9 mouse cellular contexts compared by ENCODE assay signal in the genomic region with DNA sequence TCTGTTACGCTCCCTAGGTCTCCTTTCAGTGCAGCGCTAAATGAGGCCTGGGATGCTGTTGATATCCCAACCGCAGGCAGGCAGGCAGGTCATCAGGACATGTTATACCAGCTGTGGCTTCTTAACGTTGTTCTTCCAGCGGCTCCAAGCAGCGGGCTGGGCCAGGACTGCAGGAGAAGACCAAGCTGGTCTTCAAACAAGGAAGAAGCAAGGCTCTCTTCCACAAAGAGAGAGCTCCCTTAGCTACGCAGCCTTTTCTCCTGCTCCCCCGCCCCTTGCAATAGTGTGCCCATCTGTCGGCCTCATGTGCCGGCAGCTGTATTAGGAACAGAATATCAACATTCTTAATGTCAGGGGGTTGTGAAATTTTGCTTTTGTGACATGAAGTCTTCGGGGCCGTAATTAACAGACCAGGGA. TPM values are rescaled to one million over a fixed set of nuclear protein-coding genes. Genes with fewer than 3 reads are reported as not detected.
DNase-seq lines count a peak whose midpoint lies in the region; ATAC-seq lines count a peak whose summit lies in the region.
"Had no signal": no experiment of that assay in that cellular context is flagged by ENCODE, and none has a peak within 500 bp of the region (broad histone marks: within the 10 kb centered on the region; RNA-seq: fewer than 3 reads in every experiment).

No protein-coding gene starts in this region.

- no peak overlapping the region; the same call in 1 of the 2 replicates for H3K27ac ChIP-seq in limb, embryonic 11.5 days (replicated peaks; ENCODE audit: low read depth, low read length)
- H3K27ac ChIP-seq in limb, embryonic 10.5 days = no peak overlapping the region
- H3K27ac ChIP-seq in forebrain, embryonic 14.5 days (ENCODE audit: low read depth, low read length) = no peak overlapping the region; the same call in 1 of the 2 replicates
- no peak overlapping the region for H3K27ac ChIP-seq in neural tube, embryonic 12.5 days

- ATAC-seq in limb, embryonic 11.5 days (ENCODE audit: insufficient number of reproducible peaks, low FRiP score, low TSS enrichment, low read depth) = no peak
- peak; percentile 69; the same call in 1 of the 2 replicates for ATAC-seq in forebrain, embryonic 14.5 days
- ATAC-seq in neural tube, embryonic 12.5 days (ENCODE audit: low FRiP score, low read depth) = peak; percentile 69
- ATAC-seq in monocyte, adult 5-6 weeks (replicated peaks; ENCODE audit: insufficient number of reproducible peaks, low FRiP score, low TSS enrichment, poor library complexity, severe bottlenecking) = no peak

- H3K4me1 ChIP-seq in limb, embryonic 11.5 days (ENCODE audit: control insufficient read depth, insufficient read depth, low read length) = 0 out of 2 replicates have a peak, but pooled peaks cover 2% of the 10 kb centered on the region
- peaks cover 13% of the 10 kb centered on the region; the same call in 1 of the 2 replicates for H3K4me1 ChIP-seq in limb, embryonic 10.5 days
- no peaks in the 10 kb centered on the region for H3K4me1 ChIP-seq in forebrain, embryonic 14.5 days (ENCODE audit: control insufficient read depth, insufficient read depth, low read length)
- peaks cover 5% of the 10 kb centered on the region; the same call in 1 of the 2 replicates for H3K4me1 ChIP-seq in neural tube, embryonic 12.5 days

- H3K9me3 ChIP-seq in limb, embryonic 11.5 days (ENCODE audit: control insufficient read depth, low read length) = no peaks in the 10 kb centered on the region
- no peaks in the 10 kb centered on the region for H3K9me3 ChIP-seq in limb, embryonic 10.5 days (replicated peaks)
- no peaks in the 10 kb centered on the region for H3K9me3 ChIP-seq in forebrain, embryonic 14.5 days (replicated peaks; ENCODE audit: control insufficient read depth, low read length)
- H3K9me3 ChIP-seq in neural tube, embryonic 12.5 days = no peaks in the 10 kb centered on the region

- WGBS in limb, embryonic 11.5 days = 65% methylated on average over 12 of the region's 12 CpGs
- WGBS in limb, embryonic 10.5 days = 74% methylated on average over 12 of the region's 12 CpGs
- WGBS in forebrain, embryonic 14.5 days = 55% methylated on average over 12 of the region's 12 CpGs
- WGBS in neural tube, embryonic 12.5 days = 32% methylated on average over 12 of the region's 12 CpGs

- DNase-seq in limb, embryonic 11.5 days (ENCODE audit: low spot score) = peak; percentile 30
- no peak for DNase-seq in limb, embryonic 10.5 days (ENCODE audit: low spot score)
- peak; percentile 51 for DNase-seq in forebrain, embryonic 14.5 days (ENCODE audit: low spot score)
- DNase-seq in layer of hippocampus, adult 9-11 months = peak; percentile 9
- DNase-seq in c-Kit-positive CD71-positive TER-119-positive erythroid progenitor cells, embryonic 14.5 days (ENCODE audit: low spot score) = no peak
- DNase-seq in gastrocnemius, postnatal 25 days = no peak

- H3K36me3 ChIP-seq in limb, embryonic 11.5 days (ENCODE audit: control insufficient read depth, insufficient read depth, low read length) = no peaks in the 10 kb centered on the region
- no peaks in the 10 kb centered on the region for H3K36me3 ChIP-seq in limb, embryonic 10.5 days
- no peaks in the 10 kb centered on the region for H3K36me3 ChIP-seq in forebrain, embryonic 14.5 days (ENCODE audit: control insufficient read depth, insufficient read depth, low read length)
- no peaks in the 10 kb centered on the region for H3K36me3 ChIP-seq in neural tube, embryonic 12.5 days
- H3K36me3 ChIP-seq: G1E had no signal

- no peak overlapping the region for H3K9ac ChIP-seq in limb, embryonic 11.5 days (ENCODE audit: low read length)
- H3K9ac ChIP-seq in forebrain, embryonic 14.5 days (ENCODE audit: low read length) = no peak overlapping the region
- no peak overlapping the region for H3K9ac ChIP-seq in neural tube, embryonic 12.5 days

- H3K27me3 ChIP-seq in limb, embryonic 11.5 days (ENCODE audit: control insufficient read depth, insufficient read depth, low read length) = no peaks in the 10 kb centered on the region
- H3K27me3 ChIP-seq in limb, embryonic 10.5 days (ENCODE audit: low read depth, poor library complexity, severe bottlenecking) = no peaks in the 10 kb centered on the region
- H3K27me3 ChIP-seq in forebrain, embryonic 14.5 days (replicated peaks; ENCODE audit: control insufficient read depth, insufficient read depth, low read length) = no peaks in the 10 kb centered on the region
- no peaks in the 10 kb centered on the region for H3K27me3 ChIP-seq in neural tube, embryonic 12.5 days (replicated peaks)

- no peak overlapping the region for H3K4me3 ChIP-seq in limb, embryonic 11.5 days (ENCODE audit: low read depth, low read length)
- H3K4me3 ChIP-seq in limb, embryonic 10.5 days = no peak overlapping the region
- no peak overlapping the region for H3K4me3 ChIP-seq in forebrain, embryonic 14.5 days (ENCODE audit: low read depth, low read length)
- H3K4me3 ChIP-seq in neural tube, embryonic 12.5 days = no peak overlapping the region

- no peak overlapping the region for H3K4me2 ChIP-seq in limb, embryonic 11.5 days (ENCODE audit: low read depth, severe bottlenecking)
- no peak overlapping the region; the same call in 1 of the 2 replicates for H3K4me2 ChIP-seq in forebrain, embryonic 14.5 days (ENCODE audit: low read length)
- H3K4me2 ChIP-seq in neural tube, embryonic 12.5 days (replicated peaks) = peak overlapping the region; percentile 44

RNA-seq across cellular contexts. Expression of gene Fat1, which starts 35.7 kb away (rescaled TPM):
- 35.6 and 37.0 TPM in 2 replicates for polyA plus RNA-seq in limb, embryonic 11.5 days (2014; fragmentation: Nextera tagmentation; extraction: Ambion mirVana)
- polyA plus RNA-seq in limb, embryonic 10.5 days (2016; fragmentation: Nextera tagmentation; extraction: Ambion mirVana) = 17.2 and 20.1 TPM in 2 replicates
- polyA plus RNA-seq in forebrain, embryonic 14.5 days (2014; fragmentation: Nextera tagmentation; extraction: Ambion mirVana) = 10.0 and 11.4 TPM in 2 replicates
- 11.7 and 11.9 TPM in 2 replicates for polyA plus RNA-seq in neural tube, embryonic 12.5 days (2016; fragmentation: Nextera tagmentation; extraction: Ambion mirVana)
- total RNA-seq in monocyte, adult 5-6 weeks (2017) = 0.10 to 0.11 TPM in 2 of 3 replicates, not detected in the other
- 1 to 10 TPM; 5.4 to 5.5 TPM for total RNA-seq in gastrocnemius, postnatal 25 days (2021)
- polyA plus RNA-seq: G1E had no signal

Comparison
In these comparisons a context has a peak if more than half of its experiments do, and no peak if none do; other contexts are left out.
1. DNase-seq: peak in limb, embryonic 11.5 days (single experiment), forebrain, embryonic 14.5 days (single experiment) and layer of hippocampus, adult 9-11 months (single experiment); none in limb, embryonic 10.5 days (single experiment), c-Kit-positive CD71-positive TER-119-positive erythroid progenitor cells, embryonic 14.5 days (single experiment) and gastrocnemius, postnatal 25 days (single experiment).
2. ATAC-seq: peak in forebrain, embryonic 14.5 days (single experiment) and neural tube, embryonic 12.5 days (single experiment); none in limb, embryonic 11.5 days (single experiment) and monocyte, adult 5-6 weeks (single experiment).